22 mouse cellular contexts compared by ENCODE assay signal in genomic region chr5:37815909-37816308, GRCm38 (mm10). TPM values are rescaled to one million over a fixed set of nuclear protein-coding genes. Genes with fewer than 3 reads are reported as not detected.
DNase-seq lines count a peak whose midpoint lies in the region; ATAC-seq lines count a peak whose summit lies in the region.
"Had no signal": no experiment of that assay in that cellular context is flagged by ENCODE, and none has a peak within 500 bp of the region (broad histone marks: within the 10 kb centered on the region; RNA-seq: fewer than 3 reads in every experiment).

No protein-coding gene starts in this region.

- H3K27me3 ChIP-seq in embryonic facial prominence, embryonic 13.5 days: peaks cover 64% of the 10 kb centered on the region
- H3K27me3 ChIP-seq in embryonic facial prominence, embryonic 10.5 days (replicated peaks; ENCODE audit: low read depth, poor library complexity, severe bottlenecking): peaks cover 90% of the 10 kb centered on the region
- peaks cover 69% of the 10 kb centered on the region for H3K27me3 ChIP-seq in midbrain, embryonic 11.5 days (ENCODE audit: control insufficient read depth, insufficient read depth, low read length)
- H3K27me3 ChIP-seq in midbrain, embryonic 15.5 days (replicated peaks): peaks cover 76% of the 10 kb centered on the region
- H3K27me3 ChIP-seq: Patski had no signal

- peaks cover 16% of the 10 kb centered on the region for H3K36me3 ChIP-seq in embryonic facial prominence, embryonic 13.5 days
- peaks cover 6% of the 10 kb centered on the region for H3K36me3 ChIP-seq in embryonic facial prominence, embryonic 10.5 days (replicated peaks)
- no peaks in the 10 kb centered on the region for H3K36me3 ChIP-seq in midbrain, embryonic 11.5 days (ENCODE audit: control insufficient read depth, insufficient read depth, low read length)
- no peaks in the 10 kb centered on the region for H3K36me3 ChIP-seq in midbrain, embryonic 15.5 days (replicated peaks)
- H3K36me3 ChIP-seq: G1E had no signal

- 0 out of 2 replicates have a peak overlapping the region, but pooled peaks have one; percentile 7 for H3K27ac ChIP-seq in embryonic facial prominence, embryonic 13.5 days
- no peak overlapping the region for H3K27ac ChIP-seq in embryonic facial prominence, embryonic 10.5 days (replicated peaks)
- no peak overlapping the region for H3K27ac ChIP-seq in midbrain, embryonic 11.5 days (ENCODE audit: low read depth, low read length)
- no peak overlapping the region for H3K27ac ChIP-seq in midbrain, embryonic 15.5 days

- 58% methylated on average over 4 of the region's 4 CpGs for WGBS in embryonic facial prominence, embryonic 13.5 days
- 78% methylated on average over 4 of the region's 4 CpGs for WGBS in embryonic facial prominence, embryonic 10.5 days
- 79% methylated on average over 4 of the region's 4 CpGs for WGBS in midbrain, embryonic 11.5 days
- WGBS in midbrain, embryonic 15.5 days: 85% methylated on average over 4 of the region's 4 CpGs

- no peak for ATAC-seq in embryonic facial prominence, embryonic 13.5 days (ENCODE audit: insufficient number of reproducible peaks, insufficient read depth, low FRiP score, low TSS enrichment, low read depth)
- ATAC-seq in midbrain, embryonic 11.5 days (ENCODE audit: low FRiP score): no peak
- no peak for ATAC-seq in midbrain, embryonic 15.5 days (replicated peaks)
- ATAC-seq: activated CD4-positive, CD25-positive, alpha-beta regulatory T cell, adult 4 months; CD4-positive, CD25-positive, alpha-beta regulatory T cell, adult 4 months; Patski had no signal

- DNase-seq in embryonic facial prominence, embryonic 10.5 days (ENCODE audit: low spot score): no peak
- peak; percentile 92 for DNase-seq in heart, adult 11 months
- no peak for DNase-seq in heart, postnatal 25 days (ENCODE audit: low spot score)
- DNase-seq in midbrain, embryonic 11.5 days (ENCODE audit: low spot score, missing footprints): peak; percentile 78
- DNase-seq: adrenal gland, adult 2 months; adrenal gland, adult 8-10 months; adrenal gland, postnatal 10 days; adrenal gland, postnatal 14 days; adrenal gland, postnatal 25 days; adrenal gland, postnatal 36 days; B cell, adult 2 months; cerebellum, adult 11 months; cerebellum, adult 11-12 months; cerebellum, adult 18-20 months had no signal

- no peak overlapping the region for H3K9ac ChIP-seq in embryonic facial prominence, embryonic 13.5 days
- H3K9ac ChIP-seq in midbrain, embryonic 11.5 days (ENCODE audit: low read length): no peak overlapping the region
- no peak overlapping the region for H3K9ac ChIP-seq in midbrain, embryonic 15.5 days

- no peaks in the 10 kb centered on the region for H3K9me3 ChIP-seq in embryonic facial prominence, embryonic 13.5 days
- no peaks in the 10 kb centered on the region for H3K9me3 ChIP-seq in embryonic facial prominence, embryonic 10.5 days
- H3K9me3 ChIP-seq in midbrain, embryonic 11.5 days (ENCODE audit: control insufficient read depth, low read length): no peaks in the 10 kb centered on the region
- H3K9me3 ChIP-seq in midbrain, embryonic 15.5 days: no peaks in the 10 kb centered on the region

- no peak overlapping the region for H3K4me3 ChIP-seq in embryonic facial prominence, embryonic 13.5 days
- H3K4me3 ChIP-seq in embryonic facial prominence, embryonic 10.5 days: no peak overlapping the region
- H3K4me3 ChIP-seq in midbrain, embryonic 11.5 days (ENCODE audit: low read depth, low read length): no peak overlapping the region
- no peak overlapping the region for H3K4me3 ChIP-seq in midbrain, embryonic 15.5 days

- intact Hi-C loops in heart, postnatal 25 days (cut with DNase I): loop anchor here (10.0 kb wide), 1 partner anchor 379 kb away; no protein-coding TSS in a partner anchor

- H3K4me1 ChIP-seq in embryonic facial prominence, embryonic 13.5 days: peaks cover 49% of the 10 kb centered on the region
- peaks cover 41% of the 10 kb centered on the region for H3K4me1 ChIP-seq in embryonic facial prominence, embryonic 10.5 days
- peaks cover 4% of the 10 kb centered on the region; the same call in 1 of the 2 replicates for H3K4me1 ChIP-seq in midbrain, embryonic 11.5 days (ENCODE audit: control insufficient read depth, insufficient read depth, low read length)
- peaks cover 13% of the 10 kb centered on the region; the same call in 1 of the 2 replicates for H3K4me1 ChIP-seq in midbrain, embryonic 15.5 days

- no peak overlapping the region for H3K4me2 ChIP-seq in embryonic facial prominence, embryonic 13.5 days
- no peak overlapping the region for H3K4me2 ChIP-seq in midbrain, embryonic 11.5 days
- H3K4me2 ChIP-seq in midbrain, embryonic 15.5 days: no peak overlapping the region

RNA-seq across cellular contexts. Expression of gene Msx1, which starts 8.5 kb away (rescaled TPM):
- 519 and 586 TPM in 2 replicates for polyA plus RNA-seq in embryonic facial prominence, embryonic 13.5 days (2015; fragmentation: Nextera tagmentation; extraction: Ambion mirVana)
- 333 and 362 TPM in 2 replicates for polyA plus RNA-seq in embryonic facial prominence, embryonic 10.5 days (2016; fragmentation: Nextera tagmentation; extraction: Ambion mirVana)
- 1 to 10 TPM; 4.0 to 5.1 TPM for total RNA-seq in heart, postnatal 25 days (2021)
- polyA plus RNA-seq in midbrain, embryonic 11.5 days (2014; fragmentation: Nextera tagmentation; extraction: Ambion mirVana): 89.8 and 104 TPM in 2 replicates
- polyA plus RNA-seq in midbrain, embryonic 15.5 days (2015; fragmentation: Nextera tagmentation; extraction: Ambion mirVana): 15.5 and 17.2 TPM in 2 replicates
- total RNA-seq: CH12.LX, G1E, MEL had no signal
- polyA plus RNA-seq: CD4-positive, CD25-positive, alpha-beta regulatory T cell, adult 4 months; G1E had no signal

Comparison
In these comparisons a context has a peak if more than half of its experiments do, and no peak if none do; other contexts are left out.
1. DNase-seq: peak in heart, adult 11 months (single experiment) and midbrain, embryonic 11.5 days (single experiment); none in embryonic facial prominence, embryonic 10.5 days (single experiment) and heart, postnatal 25 days (single experiment).